Mouse (Mus musculus) testis, postnatal 10 days (tissue): ENCODE measurements around the gene Fnbp4.

Experiments
- DNase-seq: peaks from one replicate; pipeline ENCODE4 v3.0.0; 2021; ENCODE audit warnings: low spot score

Fnbp4 gene

DNA sequence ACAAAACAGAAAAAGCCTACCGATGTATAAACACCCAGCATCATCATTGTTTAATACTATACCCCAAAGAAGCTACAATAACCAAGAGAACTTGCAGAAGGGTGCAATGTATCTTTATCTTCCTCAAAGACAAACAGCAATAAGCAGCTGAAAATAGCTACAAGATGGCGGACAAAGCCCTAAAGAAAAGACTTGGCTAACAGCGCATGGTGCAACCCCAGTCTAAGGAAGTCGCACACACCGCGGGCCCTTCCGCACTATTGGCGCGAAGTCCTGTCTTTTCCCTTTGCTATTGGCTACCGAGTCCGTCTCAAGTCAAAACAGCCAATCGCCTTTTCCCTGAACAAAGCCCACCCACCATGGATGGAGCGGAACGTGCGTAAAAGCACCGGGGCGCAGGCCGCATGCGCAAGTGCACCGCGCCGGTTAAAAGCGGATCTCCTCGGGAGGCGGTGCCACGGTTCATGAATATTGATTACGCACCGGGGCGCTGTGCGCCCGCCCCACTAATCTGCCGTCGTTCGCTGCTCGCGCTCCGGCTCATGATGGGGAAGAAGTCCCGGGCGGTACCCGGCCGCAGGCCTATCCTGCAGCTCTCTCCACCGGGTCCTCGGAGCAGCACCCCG lies at the start of gene Fnbp4:
Gene Fnbp4 (plus strand): TSS at position 318 of the 626 bp plus-strand sequence.
- DNase-seq, result peak; percentile 96

GRCm38 (mm10) chr2:90700943-90701342 lies 44.2 kb upstream of the Fnbp4 start:
- no peak for DNase-seq

- DNase-seq, result no peak
Observed at GRCm38 (mm10) chr2:90708548-90708947, 36.6 kb upstream of the Fnbp4 start.

DNA sequence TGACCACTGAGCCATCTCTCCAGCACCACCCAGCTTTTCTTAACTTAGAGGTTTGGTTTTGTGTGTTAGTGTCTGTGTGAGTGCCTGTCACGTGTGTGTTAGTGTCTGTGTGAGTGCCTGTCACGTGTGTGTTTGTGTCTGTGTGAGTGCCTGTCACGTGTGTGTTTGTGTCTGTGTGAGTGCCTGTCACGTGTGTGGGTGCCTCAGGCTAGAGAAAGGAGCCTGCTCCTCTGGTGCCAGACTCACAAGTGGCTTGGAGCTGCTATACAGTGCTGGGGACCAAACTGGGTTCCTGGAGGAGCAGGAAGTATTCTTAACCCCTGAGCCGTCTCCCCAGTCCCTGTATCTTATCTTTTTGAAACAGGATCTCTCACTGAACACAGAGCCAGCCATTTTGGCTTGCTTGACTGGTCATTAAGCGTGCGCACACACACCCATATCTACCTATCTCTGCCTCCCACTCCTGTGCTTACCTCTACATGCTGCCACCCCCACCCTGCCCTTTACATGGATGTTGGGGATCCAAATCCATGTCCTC lies 29.5 kb upstream of the Fnbp4 start:
- no peak for DNase-seq

DNA sequence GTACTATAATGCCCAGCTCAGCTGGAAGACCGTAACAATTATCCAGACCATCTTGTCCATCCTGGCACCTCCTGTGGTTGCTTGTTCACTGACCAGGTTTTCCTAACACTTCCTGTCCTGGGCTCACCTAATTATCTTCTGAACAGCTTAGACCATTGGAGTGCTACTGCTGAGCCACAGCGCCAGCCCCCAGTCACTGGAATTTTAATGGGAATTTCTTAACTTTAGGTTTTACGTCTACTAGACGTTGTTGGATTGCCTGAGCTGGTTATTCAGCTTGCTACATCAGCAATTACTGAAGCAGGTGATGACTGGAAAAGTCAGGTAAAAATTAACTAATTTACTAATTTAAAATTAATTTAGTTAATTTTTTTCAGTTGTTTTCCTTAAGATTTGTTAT lies 27.8 kb upstream of the Fnbp4 start:
- DNase-seq, result no peak

DNA sequence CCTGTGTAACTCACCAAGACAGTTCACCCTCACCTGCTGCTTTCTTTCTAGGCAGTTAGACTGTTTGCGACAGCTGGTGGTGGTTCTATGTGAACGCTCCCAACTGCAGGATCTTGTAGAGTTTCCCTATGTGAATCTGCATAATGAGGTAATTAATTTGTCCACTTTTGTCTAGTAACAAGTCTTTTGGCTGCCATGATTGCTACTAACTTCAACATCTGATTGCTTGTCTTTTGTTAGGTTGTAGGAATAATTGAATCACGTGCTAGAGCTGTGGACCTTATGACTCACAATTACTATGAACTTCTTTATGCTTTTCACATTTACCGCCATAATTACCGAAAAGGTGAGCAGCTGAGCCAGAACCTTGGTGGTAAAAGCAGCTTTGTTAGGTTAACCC lies 27.2 kb upstream of the Fnbp4 start:
- no peak for DNase-seq

- DNase-seq, result no peak
Observed at GRCm38 (mm10) chr2:90726818-90727217, 18.4 kb upstream of the Fnbp4 start.

- DNase-seq, result no peak
Observed at GRCm38 (mm10) chr2:90735326-90735725, 9.8 kb upstream of the Fnbp4 start.

- DNase-seq, result no peak
Observed at GRCm38 (mm10) chr2:90738801-90739200, 6.4 kb upstream of the Fnbp4 start.

DNA sequence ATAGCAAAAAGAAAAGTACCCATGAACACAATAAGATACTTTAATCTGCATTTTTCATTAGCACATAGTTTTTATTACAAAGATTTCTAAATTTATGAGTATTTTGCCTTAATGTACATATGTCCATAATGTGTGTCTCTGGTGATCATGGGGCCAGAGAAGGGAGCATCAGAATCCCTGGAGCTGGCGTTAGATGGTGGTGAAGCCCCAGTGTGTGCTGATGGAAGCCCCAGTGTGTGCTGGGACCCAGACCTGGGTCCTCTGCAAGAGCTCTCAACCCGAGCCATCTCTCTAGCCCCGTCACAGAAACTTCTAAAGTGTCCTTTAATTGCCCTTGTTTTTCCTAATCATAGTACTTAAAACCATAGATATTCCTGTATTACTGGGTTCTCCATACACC lies 5.8 kb upstream of the Fnbp4 start:
- DNase-seq, result no peak

DNA sequence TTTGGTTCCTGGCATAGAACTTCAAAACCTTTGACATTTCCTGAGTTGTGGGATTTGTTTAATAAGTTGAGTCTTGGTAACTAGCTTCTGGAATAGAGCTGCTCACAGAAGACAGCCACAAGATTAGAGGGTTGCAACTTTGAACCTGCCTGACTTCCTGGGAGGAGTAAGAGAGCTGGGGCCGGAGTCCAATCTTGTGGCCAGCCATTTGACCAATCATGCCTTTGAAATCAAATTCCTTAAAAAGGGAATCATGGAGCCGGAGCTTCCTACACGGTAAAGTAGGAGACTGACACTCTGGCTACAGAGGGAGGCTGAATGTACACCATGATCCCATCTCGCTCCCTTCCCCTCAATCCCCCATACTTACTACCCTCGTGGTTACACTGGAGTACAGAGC lies 5.2 kb upstream of the Fnbp4 start:
- DNase-seq, result no peak

DNA sequence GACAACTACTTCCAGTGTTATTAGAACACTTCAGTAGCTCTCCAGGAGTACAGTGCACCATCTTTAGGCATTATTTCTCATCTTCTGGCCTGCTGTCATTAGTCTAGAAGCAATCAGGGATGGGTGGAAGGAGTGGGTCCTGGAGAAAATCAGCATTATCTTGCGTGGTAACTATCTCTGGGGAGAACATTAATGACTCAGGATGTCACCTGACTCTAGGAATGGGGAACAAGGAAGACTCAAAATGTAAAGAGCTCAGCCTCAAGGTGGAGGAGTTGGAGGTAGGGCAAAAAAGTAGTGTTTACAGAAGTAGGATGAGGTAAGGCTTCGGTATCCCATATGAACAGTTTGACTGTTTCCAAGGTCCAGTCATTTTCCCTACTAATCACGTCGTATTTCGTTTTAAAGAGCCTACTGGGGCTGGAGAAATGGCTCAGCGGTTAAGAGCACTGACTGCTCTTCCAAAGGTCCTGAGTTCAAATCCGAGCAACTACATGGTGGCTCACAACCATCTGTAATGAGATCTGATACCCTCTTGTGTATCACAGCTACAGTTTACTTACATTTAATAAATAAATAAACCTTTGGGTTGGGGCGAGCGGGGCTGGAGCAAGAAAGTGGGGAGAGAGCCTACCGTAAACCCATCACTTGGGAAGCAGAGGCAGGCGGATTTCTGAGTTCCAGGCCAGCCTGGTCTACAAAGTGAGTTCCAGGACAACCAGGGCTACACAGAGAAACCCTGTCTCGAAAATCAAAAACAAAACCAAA lies 701 bp upstream of the Fnbp4 start:
- no peak for DNase-seq

DNA sequence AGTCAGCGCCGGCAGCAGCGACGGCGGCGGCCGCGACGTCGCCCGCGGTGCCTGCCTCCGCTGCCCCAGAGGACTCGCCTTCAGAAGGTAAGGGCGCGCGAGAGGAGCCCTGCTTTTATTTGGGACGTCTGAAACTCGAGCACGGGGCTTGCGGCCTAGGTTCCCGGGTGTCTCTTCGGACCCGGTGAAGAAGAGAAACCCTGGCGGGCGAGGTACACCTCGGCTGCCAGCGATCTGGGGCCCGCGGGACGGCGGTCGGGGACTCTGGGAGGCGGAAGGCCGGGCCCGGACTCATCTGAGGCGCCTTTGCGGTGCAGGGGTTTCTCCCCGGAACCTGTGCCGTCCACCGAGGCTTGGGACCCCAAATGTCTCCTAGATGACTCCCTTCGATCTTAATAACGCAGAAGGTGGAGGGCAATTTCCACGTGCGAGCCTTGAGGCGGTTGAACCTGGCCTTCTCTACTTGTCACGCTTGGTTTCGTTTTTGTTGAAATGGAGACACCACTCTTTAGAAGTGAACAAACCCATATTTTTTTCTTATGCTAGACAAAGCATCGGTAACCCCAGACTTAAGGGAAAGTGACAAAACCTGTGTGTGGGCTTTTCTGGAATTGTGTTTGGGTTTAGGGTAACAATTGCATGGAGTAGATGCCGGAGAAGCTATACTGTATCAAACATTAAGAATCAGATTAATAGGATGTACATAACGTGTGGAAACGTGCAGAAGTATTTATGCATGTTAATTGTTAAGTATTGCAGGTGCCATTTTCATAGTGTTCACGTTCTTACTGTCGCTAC lies 769 bp downstream of the Fnbp4 start:
- DNase-seq, result peak; percentile 72

DNA sequence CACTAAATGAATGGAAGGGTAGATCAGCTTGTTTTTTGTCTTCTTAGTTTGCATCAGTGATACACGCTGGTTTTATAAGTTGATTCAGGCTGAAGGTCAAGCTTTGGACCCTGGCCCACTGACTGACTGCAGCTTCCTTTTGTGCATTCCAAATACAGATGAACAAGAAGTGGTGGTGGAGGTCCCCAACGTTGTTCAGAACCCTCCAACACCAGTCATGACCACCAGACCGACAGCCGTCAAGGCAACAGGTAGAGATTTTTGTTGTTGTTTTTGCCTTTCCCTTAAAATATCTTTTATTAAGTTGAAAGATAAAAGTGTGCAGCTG lies 1.3 kb downstream of the Fnbp4 start:
- no peak for DNase-seq

- no peak for DNase-seq
Observed at GRCm38 (mm10) chr2:90747131-90747530, 2.0 kb downstream of the Fnbp4 start.

DNA sequence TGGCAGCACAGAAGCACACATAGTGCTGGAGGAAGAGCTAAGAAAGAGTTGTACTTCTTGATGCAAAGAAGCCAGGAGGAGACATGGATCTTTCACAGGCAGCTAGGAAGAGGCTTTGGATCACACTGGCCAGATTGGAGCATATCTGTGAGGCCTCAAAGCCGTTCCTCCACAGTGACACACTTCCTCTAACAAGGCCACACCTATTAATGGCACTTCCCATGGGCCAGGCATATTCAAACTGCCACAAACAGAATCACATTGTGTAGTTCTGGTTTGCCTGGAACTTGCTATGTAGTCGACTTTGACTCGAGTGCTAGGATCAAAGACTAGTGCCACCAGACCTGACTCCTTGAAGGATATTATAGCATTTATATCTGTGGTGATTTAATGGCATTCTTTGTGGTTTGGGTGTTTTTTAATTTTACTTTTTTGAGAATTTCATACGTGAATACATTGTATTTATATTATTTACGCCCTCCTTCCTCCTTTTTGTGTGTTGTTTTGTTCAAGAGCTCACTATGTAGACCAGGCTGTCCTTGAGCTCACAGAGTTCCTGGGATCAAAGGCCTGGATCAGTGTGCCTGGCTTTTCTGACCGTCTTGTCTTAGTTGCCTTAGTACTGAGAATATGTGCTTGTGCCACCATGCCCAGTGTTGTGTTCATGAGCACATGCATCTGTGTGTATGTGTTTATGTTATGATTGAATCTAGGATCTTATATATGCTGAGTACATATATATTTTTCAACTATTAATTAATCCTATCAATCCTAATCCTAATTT lies 4.7 kb downstream of the Fnbp4 start:
- DNase-seq, result no peak

DNA sequence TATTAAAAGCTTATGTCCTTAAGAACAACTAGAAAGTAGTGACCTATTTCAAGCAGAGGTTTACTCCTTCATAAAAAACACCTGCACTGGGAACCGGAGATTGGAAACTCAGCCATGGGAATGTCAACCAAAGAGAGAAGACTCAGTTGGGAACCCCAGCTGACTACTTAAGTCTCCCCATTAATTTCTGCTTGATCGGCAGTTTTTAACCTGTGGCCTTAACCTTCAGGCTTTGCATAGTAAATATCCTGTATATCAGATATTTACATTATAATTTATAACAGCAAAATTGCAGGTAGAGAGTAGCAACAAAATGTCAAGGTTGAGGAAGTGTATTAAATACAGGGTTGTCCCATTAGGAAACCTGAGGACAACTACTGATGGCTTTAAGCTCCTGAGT lies 8.4 kb downstream of the Fnbp4 start:
- DNase-seq, result no peak

DNA sequence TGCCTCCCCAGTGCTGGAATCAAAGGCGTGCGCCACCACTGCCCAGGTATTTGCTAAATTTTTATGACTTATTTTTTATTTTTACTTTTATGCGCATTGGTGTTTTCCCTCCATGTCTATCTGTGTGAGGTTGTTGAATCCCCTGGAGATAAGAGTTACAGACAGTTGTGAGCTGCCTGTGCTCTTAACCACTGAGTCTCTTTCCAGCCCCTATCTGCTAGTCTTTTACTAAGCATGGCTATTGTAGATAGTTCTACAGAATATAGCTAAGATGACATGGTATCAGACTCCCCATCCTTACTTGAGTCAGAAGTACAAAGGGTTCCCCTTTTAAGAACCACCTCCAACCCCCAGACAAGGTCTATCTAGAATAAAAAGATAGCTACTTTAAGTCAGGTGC lies 9.0 kb downstream of the Fnbp4 start:
- DNase-seq, result no peak

DNA sequence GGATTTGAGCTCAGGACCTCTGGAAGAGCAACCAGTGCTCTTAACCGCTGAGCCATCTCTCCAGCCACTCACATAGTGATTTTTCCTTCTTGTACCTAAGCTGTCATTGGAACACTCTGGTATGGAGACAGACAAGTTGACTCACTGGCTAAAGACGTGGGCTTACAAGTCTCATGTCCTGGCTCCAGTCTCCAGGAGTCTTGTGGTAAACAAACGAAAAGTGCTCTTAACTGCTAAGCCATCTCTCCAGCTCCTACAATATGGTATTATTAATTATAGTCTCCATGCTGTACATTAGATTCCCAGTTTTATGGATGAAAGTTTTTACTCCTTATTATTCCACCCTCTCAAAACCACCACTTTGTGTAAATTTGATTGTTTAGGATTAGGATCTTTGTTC lies 20.0 kb downstream of the Fnbp4 start:
- DNase-seq, result no peak

DNA sequence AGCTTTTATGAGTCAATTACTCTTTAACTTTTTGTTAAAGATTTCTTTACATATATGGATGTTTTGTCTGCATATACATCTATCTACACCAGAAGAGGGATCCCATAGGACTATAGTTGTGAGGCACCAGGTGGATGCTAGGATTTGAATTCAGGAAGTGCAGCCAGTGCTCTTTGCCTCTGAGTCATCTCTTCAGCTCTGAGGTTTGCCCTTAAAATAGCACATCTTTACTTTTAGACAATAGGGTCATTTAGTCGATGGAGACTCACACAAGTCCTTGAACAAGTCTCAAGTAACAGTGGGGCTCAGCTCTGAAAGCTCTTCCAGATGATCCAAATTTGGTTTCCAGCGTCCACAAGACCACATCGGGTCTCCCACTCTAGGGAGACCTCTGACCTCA lies 36.2 kb downstream of the Fnbp4 start:
- no peak for DNase-seq

- no peak for DNase-seq
Observed at GRCm38 (mm10) chr2:90781938-90782337, 36.8 kb downstream of the Fnbp4 start.

DNA sequence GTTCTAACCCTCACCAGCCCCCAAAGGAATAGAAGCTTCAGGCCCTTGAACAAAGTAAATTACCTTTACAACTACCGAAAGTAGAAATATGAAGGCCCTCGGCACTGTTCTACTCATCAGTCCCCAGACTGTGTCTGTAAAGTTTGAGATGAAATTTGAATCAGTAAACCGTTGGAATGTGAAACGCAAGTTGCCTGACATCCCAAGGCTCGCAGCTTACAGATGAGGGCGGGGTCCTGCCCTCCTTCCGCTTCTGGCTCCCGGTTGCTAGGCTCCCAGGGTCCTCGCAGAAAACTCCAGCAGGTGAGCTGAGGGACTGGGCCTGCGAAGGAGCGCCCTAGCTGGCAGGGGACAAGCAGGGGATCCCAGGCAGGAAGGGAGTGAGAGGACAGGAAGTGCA lies 37.3 kb downstream of the Fnbp4 start, which contains the start of gene Agbl2:
Gene Agbl2 (plus strand): TSS at position 270 of the 400 bp plus-strand sequence.
- DNase-seq, result no peak
